Mouse (Mus musculus): ENCODE data around the gene Aqp2. TPM values are rescaled to one million over a fixed set of nuclear protein-coding genes. Genes with fewer than 3 reads are reported as not detected.

The Aqp2 gene
- polyA plus RNA-seq (2012; rRNA removed), result 0.47 TPM in 1 of 2 replicates, not detected in the other

GRCm38 (mm10) chr15:99578802-99579485 lies at the start of gene Aqp2:
Gene Aqp2 (plus strand): TSS chr15:99579055.
- DNase-seq, result no peak
- Histone ChIP-seq H3K36me3 (ENCODE audit: control insufficient read depth, insufficient read depth, low read length) (no peaks in the 10 kb centered on the region), H3K27ac (ENCODE audit: control insufficient read depth, insufficient read depth, low read length) (no peak within 1 kb of the TSS), H3K4me1 (replicated peaks; ENCODE audit: control insufficient read depth, insufficient read depth, low read length) (no peaks in the 10 kb centered on the region), H3K27me3 (ENCODE audit: control insufficient read depth, insufficient read depth, low read length) (peaks cover 10% of the 10 kb centered on the region; the same call in 1 of the 2 replicates), H3K4me3 (ENCODE audit: control insufficient read depth, insufficient read depth, low read length) (no peak within 1 kb of the TSS)
- TF ChIP-seq CTCF (IDR thresholded peaks at IDR 0.05; ENCODE audit: borderline replicate concordance, control insufficient read depth, extremely low read depth, insufficient read depth, low read length, poor library complexity) (no peak), POLR2A (IDR thresholded peaks at IDR 0.05; ENCODE audit: control insufficient read depth, extremely low read depth, insufficient read depth, low read length, poor library complexity) (no peak)
- WGBS, result 86% methylated on average over 26 of the region's 26 CpGs

- DNase-seq, result peak; percentile 22
- Histone ChIP-seq H3K27me3 (ENCODE audit: control insufficient read depth, insufficient read depth, low read length) (no peaks in the 10 kb centered on the region), H3K4me1 (replicated peaks; ENCODE audit: control insufficient read depth, insufficient read depth, low read length) (peaks cover 7% of the 10 kb centered on the region), H3K27ac (ENCODE audit: control insufficient read depth, insufficient read depth, low read length) (no peak overlapping the region), H3K4me3 (ENCODE audit: control insufficient read depth, insufficient read depth, low read length) (no peak overlapping the region), H3K36me3 (ENCODE audit: control insufficient read depth, insufficient read depth, low read length) (no peaks in the 10 kb centered on the region)
- no peak for TF ChIP-seq POLR2A (IDR thresholded peaks at IDR 0.05; ENCODE audit: control insufficient read depth, extremely low read depth, insufficient read depth, low read length, poor library complexity)
- TF ChIP-seq CTCF (IDR thresholded peaks at IDR 0.05; ENCODE audit: borderline replicate concordance, control insufficient read depth, extremely low read depth, insufficient read depth, low read length, poor library complexity), result no peak
- WGBS, result 6% methylated on average over 6 of the region's 6 CpGs
Measured at GRCm38 (mm10) chr15:99531146-99531545, 47.7 kb upstream of the Aqp2 start.

DNA sequence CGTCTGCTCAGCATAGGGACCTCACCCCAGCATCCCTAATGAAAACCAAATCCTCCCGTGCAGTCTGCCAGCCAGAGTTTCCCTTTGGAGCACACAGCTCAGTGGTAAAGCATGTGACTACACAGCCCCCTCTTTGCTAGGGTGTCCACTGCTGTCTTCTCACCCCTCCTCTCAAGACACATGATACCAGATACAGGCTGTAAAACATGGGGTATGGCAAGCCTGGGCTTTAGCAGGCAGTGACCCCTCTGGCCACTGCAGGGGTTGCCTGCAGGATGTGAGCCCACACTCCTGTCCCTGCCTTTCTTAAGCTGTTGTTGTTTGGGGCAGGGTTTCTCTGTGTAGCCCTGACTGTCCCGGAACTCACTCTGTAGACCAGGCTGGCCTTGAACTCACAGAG lies 46.8 kb upstream of the Aqp2 start:
- 77% methylated on average over 3 of the region's 3 CpGs for WGBS
- Histone ChIP-seq H3K4me1 (replicated peaks; ENCODE audit: control insufficient read depth, insufficient read depth, low read length) (peaks cover 7% of the 10 kb centered on the region), H3K36me3 (ENCODE audit: control insufficient read depth, insufficient read depth, low read length) (no peaks in the 10 kb centered on the region), H3K4me3 (ENCODE audit: control insufficient read depth, insufficient read depth, low read length) (no peak overlapping the region), H3K27me3 (ENCODE audit: control insufficient read depth, insufficient read depth, low read length) (no peaks in the 10 kb centered on the region), H3K27ac (ENCODE audit: control insufficient read depth, insufficient read depth, low read length) (no peak overlapping the region)
- TF ChIP-seq CTCF (IDR thresholded peaks at IDR 0.05; ENCODE audit: borderline replicate concordance, control insufficient read depth, extremely low read depth, insufficient read depth, low read length, poor library complexity) (no peak), POLR2A (IDR thresholded peaks at IDR 0.05; ENCODE audit: control insufficient read depth, extremely low read depth, insufficient read depth, low read length, poor library complexity) (no peak)
- DNase-seq, result no peak

GRCm38 (mm10) chr15:99536889-99537862 lies 41.7 kb upstream of the Aqp2 start:
- 70% methylated on average over 11 of the region's 11 CpGs for WGBS
- Histone ChIP-seq H3K36me3 (ENCODE audit: control insufficient read depth, insufficient read depth, low read length) (no peaks in the 10 kb centered on the region), H3K27ac (ENCODE audit: control insufficient read depth, insufficient read depth, low read length) (no peak overlapping the region), H3K4me1 (replicated peaks; ENCODE audit: control insufficient read depth, insufficient read depth, low read length) (no peaks in the 10 kb centered on the region), H3K27me3 (ENCODE audit: control insufficient read depth, insufficient read depth, low read length) (no peaks in the 10 kb centered on the region), H3K4me3 (ENCODE audit: control insufficient read depth, insufficient read depth, low read length) (no peak overlapping the region)
- no peak for DNase-seq
- TF ChIP-seq CTCF (IDR thresholded peaks at IDR 0.05; ENCODE audit: borderline replicate concordance, control insufficient read depth, extremely low read depth, insufficient read depth, low read length, poor library complexity) (no peak), POLR2A (IDR thresholded peaks at IDR 0.05; ENCODE audit: control insufficient read depth, extremely low read depth, insufficient read depth, low read length, poor library complexity) (no peak)

DNA sequence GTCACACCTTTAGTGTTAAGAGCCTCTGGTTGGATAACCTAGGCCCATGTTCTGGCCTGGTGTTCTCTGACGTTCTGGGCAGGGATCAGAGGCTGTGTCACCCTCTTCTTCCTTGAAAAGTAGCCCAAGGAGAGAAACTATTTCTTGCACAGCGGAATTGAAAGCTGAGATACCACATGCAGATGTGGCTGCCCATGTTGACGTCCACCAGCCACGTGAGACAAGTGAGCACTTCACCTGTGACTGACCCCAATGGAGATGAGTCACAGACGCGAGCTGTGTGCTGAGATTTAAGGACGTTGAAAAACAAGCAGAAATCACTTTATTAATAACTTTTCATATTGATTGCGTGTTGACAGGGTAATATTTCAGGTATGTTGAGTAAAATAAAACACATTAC lies 39.0 kb upstream of the Aqp2 start:
- 87% methylated on average over 8 of the region's 8 CpGs for WGBS
- no peak for DNase-seq
- no peaks in the 10 kb centered on the region for H3K4me1 ChIP-seq (replicated peaks; ENCODE audit: control insufficient read depth, insufficient read depth, low read length)
- H3K4me3 ChIP-seq (ENCODE audit: control insufficient read depth, insufficient read depth, low read length), result no peak overlapping the region
- no peaks in the 10 kb centered on the region for H3K36me3 ChIP-seq (ENCODE audit: control insufficient read depth, insufficient read depth, low read length)
- H3K27me3 ChIP-seq (ENCODE audit: control insufficient read depth, insufficient read depth, low read length), result no peaks in the 10 kb centered on the region
- no peak overlapping the region for H3K27ac ChIP-seq (ENCODE audit: control insufficient read depth, insufficient read depth, low read length)
- no peak for TF ChIP-seq POLR2A (IDR thresholded peaks at IDR 0.05; ENCODE audit: control insufficient read depth, extremely low read depth, insufficient read depth, low read length, poor library complexity)
- no peak for TF ChIP-seq CTCF (IDR thresholded peaks at IDR 0.05; ENCODE audit: borderline replicate concordance, control insufficient read depth, extremely low read depth, insufficient read depth, low read length, poor library complexity)

- WGBS, result 49% methylated on average over 7 of the region's 7 CpGs
- Histone ChIP-seq H3K4me1 (replicated peaks; ENCODE audit: control insufficient read depth, insufficient read depth, low read length) (no peaks in the 10 kb centered on the region), H3K4me3 (ENCODE audit: control insufficient read depth, insufficient read depth, low read length) (no peak overlapping the region), H3K36me3 (ENCODE audit: control insufficient read depth, insufficient read depth, low read length) (no peaks in the 10 kb centered on the region), H3K27ac (ENCODE audit: control insufficient read depth, insufficient read depth, low read length) (no peak overlapping the region), H3K27me3 (ENCODE audit: control insufficient read depth, insufficient read depth, low read length) (no peaks in the 10 kb centered on the region)
- TF ChIP-seq CTCF (IDR thresholded peaks at IDR 0.05; ENCODE audit: borderline replicate concordance, control insufficient read depth, extremely low read depth, insufficient read depth, low read length, poor library complexity) (no peak), POLR2A (IDR thresholded peaks at IDR 0.05; ENCODE audit: control insufficient read depth, extremely low read depth, insufficient read depth, low read length, poor library complexity) (no peak)
- no peak for DNase-seq
Measured at GRCm38 (mm10) chr15:99544047-99544446, 34.8 kb upstream of the Aqp2 start.
